In the genomic region with DNA sequence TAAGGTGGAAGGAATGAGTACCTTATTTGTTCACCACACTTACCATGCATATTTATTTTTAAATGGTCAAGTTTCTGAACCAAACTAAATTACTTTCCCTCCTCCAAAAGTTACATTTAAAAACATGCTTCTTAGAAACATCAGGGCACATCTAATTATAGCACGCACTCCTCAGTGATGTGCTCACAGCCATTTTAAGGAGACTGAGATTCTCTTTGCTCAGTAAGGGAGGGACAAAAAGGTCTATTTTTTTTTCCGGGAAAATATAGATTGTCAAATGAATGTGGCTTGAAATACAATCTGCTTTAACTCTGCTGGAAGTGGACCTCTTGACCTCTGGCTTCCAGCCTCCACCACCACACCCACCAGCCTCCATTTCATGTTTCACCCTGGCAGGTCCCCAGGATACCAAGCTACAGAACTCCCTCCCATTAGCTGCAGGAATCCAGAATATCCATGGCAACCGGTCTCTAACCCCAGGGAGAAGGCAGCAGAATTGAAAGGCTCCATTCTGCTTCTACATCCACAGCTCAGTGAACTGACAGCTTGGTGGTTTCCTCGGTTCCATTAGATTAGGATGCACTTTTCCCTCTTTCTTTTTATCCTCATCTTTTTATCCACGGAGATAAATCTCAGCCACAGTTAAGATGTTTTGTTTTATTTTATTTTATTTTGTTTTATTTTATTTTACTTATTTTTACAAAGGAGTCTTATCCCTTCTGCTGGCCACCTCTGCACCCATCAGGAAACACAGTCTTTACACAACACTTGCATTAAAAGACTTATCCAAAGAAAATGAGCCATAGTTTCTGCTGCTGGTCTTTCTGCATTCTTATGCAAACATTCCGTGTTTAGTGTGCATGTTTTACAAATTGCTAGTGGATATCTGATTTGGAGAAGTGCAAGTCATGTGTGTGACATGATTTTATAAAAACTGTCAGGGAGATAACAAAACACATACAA, we compare ENCODE assay signal across 8 mouse cellular contexts.
DNase-seq lines count a peak whose midpoint lies in the region; ATAC-seq lines count a peak whose summit lies in the region.

No protein-coding gene starts in this region.

- no peak overlapping the region for H3K9ac ChIP-seq in midbrain, embryonic 16.5 days (ENCODE audit: low read depth, low read length)

- H3K4me1 ChIP-seq in midbrain, embryonic 16.5 days (ENCODE audit: control insufficient read depth, insufficient read depth, low read length) = peaks cover 14% of the 10 kb centered on the region

- peak; percentile 6 for DNase-seq in cerebellum, adult 11-12 months
- no peak for DNase-seq in cerebellum, adult 11 months
- DNase-seq in cerebellum, adult 9-10 months = peak; percentile 6
- peak; percentile 19 to 24 for DNase-seq in frontal cortex, postnatal 10 days (ENCODE audit: low spot score in 2 of 2)
- peak; percentile 23 to 29 for DNase-seq in layer of hippocampus, adult 8-10 months (ENCODE audit: low spot score in 2 of 2)
- DNase-seq in urinary bladder, adult 18-20 months (ENCODE audit: low spot score in 2 of 2) = no peak
- DNase-seq in adrenal gland, adult 18-20 months (ENCODE audit: low spot score in 2 of 2) = no peak

- peak; percentile 97 for ATAC-seq in midbrain, embryonic 16.5 days

- H3K4me2 ChIP-seq in midbrain, embryonic 16.5 days (ENCODE audit: low read length) = no peak overlapping the region; the same call in 1 of the 2 replicates

- no peaks in the 10 kb centered on the region for H3K36me3 ChIP-seq in midbrain, embryonic 16.5 days (ENCODE audit: control insufficient read depth, insufficient read depth, low read length)

- 3% methylated on average over 6 of the region's 6 CpGs for WGBS in midbrain, embryonic 16.5 days

- H3K27ac ChIP-seq in midbrain, embryonic 16.5 days (ENCODE audit: low read length) = peak overlapping the region; percentile 80

- no peaks in the 10 kb centered on the region for H3K9me3 ChIP-seq in midbrain, embryonic 16.5 days (replicated peaks; ENCODE audit: control insufficient read depth, low read length, poor library complexity, severe bottlenecking)

- H3K27me3 ChIP-seq in midbrain, embryonic 16.5 days (ENCODE audit: control insufficient read depth, insufficient read depth, low read depth, low read length) = no peaks in the 10 kb centered on the region

- H3K4me3 ChIP-seq in midbrain, embryonic 16.5 days (ENCODE audit: low read depth, low read length) = no peak overlapping the region

Comparison
In these comparisons a context has a peak if more than half of its experiments do, and no peak if none do; other contexts are left out.
1. DNase-seq: peak in cerebellum, adult 11-12 months (single experiment), cerebellum, adult 9-10 months (single experiment), frontal cortex, postnatal 10 days (2 of 2) and layer of hippocampus, adult 8-10 months (2 of 2); none in cerebellum, adult 11 months (single experiment), urinary bladder, adult 18-20 months (0 of 2) and adrenal gland, adult 18-20 months (0 of 2).